Mouse (Mus musculus) embryonic fibroblast, embryonic 13.5 days (primary cell): ENCODE results near the gene Carmil3.

Experiments
- CTCF ChIP-seq: IDR thresholded peaks from 2 replicates; pipeline ENCODE4 v1.5.1; 2011; ENCODE audit warnings: mild to moderate bottlenecking, control low read depth, low read length, moderate library complexity, borderline replicate concordance; ENCODE audit not compliant: insufficient read depth
- POLR2A ChIP-seq: IDR thresholded peaks from 2 replicates; pipeline ENCODE4 v1.6.1; 2011; ENCODE audit warnings: low read depth, mild to moderate bottlenecking, control low read depth, low read length, moderate library complexity

DNA sequence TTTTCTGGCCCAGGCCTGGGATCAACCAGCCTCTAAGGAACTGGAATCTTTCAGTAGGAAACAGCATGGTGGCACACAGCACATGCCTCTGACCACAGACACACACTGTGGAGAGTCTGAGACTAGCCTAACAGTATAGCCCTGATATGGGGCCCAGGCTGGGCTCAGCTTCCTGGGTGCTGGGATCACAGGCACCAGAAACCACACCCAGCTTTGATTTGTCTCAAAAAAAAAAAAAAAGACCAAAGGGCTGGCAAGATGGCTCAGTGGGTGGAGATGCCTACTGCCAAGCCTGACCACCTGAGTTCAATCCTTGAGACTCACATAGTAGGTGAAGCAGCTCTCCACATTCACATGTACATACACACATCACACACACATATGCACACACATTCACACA, 64.2 kb downstream of the Carmil3 start:
- TF ChIP-seq CTCF (no peak), POLR2A (0 out of 2 replicates have a peak, but pooled peaks have one; percentile 5)
